Mouse (Mus musculus) gastrocnemius, postnatal 4 days (tissue): ENCODE measurements around the gene Trmt1. TPM values are rescaled to one million over a fixed set of nuclear protein-coding genes. Genes with fewer than 3 reads are reported as not detected.

ENCODE experiments used
- total RNA-seq, 2 experiments: library from RNA; stranded (reverse); gene quantifications; 2 replicates each; pipeline ENCODE4 v1.2.3; 2021

Gene Trmt1
- total RNA-seq, 2 experiments from 2014 or later: 50.5 to 53.8 TPM

Other genes starting within 250 kb of the Trmt1 start
- 10 to 100 TPM; 21.5 to 26.1 TPM for gene Ier2, start 23.5 kb upstream of the Trmt1 start, total RNA-seq
- 10 to 100 TPM; 44.9 to 45.6 TPM for gene Nacc1, start 1.6 kb downstream of the Trmt1 start, total RNA-seq
- gene Lyl1, start 15.2 kb downstream of the Trmt1 start, total RNA-seq: 1 to 10 TPM; 6.0 to 7.1 TPM
- 10 to 100 TPM in 1 of 2 experiments, 1 to 10 TPM in 1; 7.8 to 10.2 TPM for gene G430095P16Rik, start 36.7 kb downstream of the Trmt1 start, total RNA-seq
- gene Nfix, start 114.0 kb downstream of the Trmt1 start, total RNA-seq: 100 to 1,000 TPM; 517 to 591 TPM
- gene Dand5, start 136.5 kb downstream of the Trmt1 start, total RNA-seq: 1 to 10 TPM; 6.3 to 6.8 TPM
- 10 to 100 TPM; 33.3 to 36.0 TPM for gene Gadd45gip1, start 145.2 kb downstream of the Trmt1 start, total RNA-seq
- gene Rad23a, start 154.4 kb downstream of the Trmt1 start, total RNA-seq: 100 to 1,000 TPM; 121 to 123 TPM
- 100 to 1,000 TPM; 339 to 368 TPM for gene Calr, start 160.6 kb downstream of the Trmt1 start, total RNA-seq
- 10 to 100 TPM; 37.2 to 41.3 TPM for gene Farsa, start 170.7 kb downstream of the Trmt1 start, total RNA-seq
- gene Syce2, start 185.8 kb downstream of the Trmt1 start, total RNA-seq: 10 to 100 TPM; 15.3 to 18.0 TPM
- 10 to 100 TPM; 22.1 to 28.2 TPM for gene Gcdh, start 207.6 kb downstream of the Trmt1 start, total RNA-seq
- under 1 TPM in 1 of 2 experiments, not detected in 1; 0.67 TPM for gene Klf1, start 215.6 kb downstream of the Trmt1 start, total RNA-seq
- 1 to 10 TPM; 6.9 to 7.0 TPM for gene Dnase2a, start 222.3 kb downstream of the Trmt1 start, total RNA-seq